Mouse (Mus musculus): ENCODE results near the gene Tstd2. TPM values are rescaled to one million over a fixed set of nuclear protein-coding genes. Genes with fewer than 3 reads are reported as not detected.
A peak's percentile ranks its signal among the peaks of the same experiment; 100 is the strongest.

Tstd2 gene
- polyA plus RNA-seq, 1 experiment from 2014 or later, result 32.7 TPM

- H3K4me2 ChIP-seq (ENCODE audit: low read depth, low read length), result no peak overlapping the region
- no peaks in the 10 kb centered on the region for H3K27me3 ChIP-seq (ENCODE audit: control insufficient read depth, insufficient read depth, low read length)
- WGBS, result 60% methylated on average over 7 of the region's 7 CpGs
These were observed 33.3 kb upstream of the Tstd2 start for GRCm38 (mm10) chr4:46171761-46172160.

GRCm38 (mm10) chr4:46165831-46166230, 27.3 kb upstream of the Tstd2 start:
- Histone ChIP-seq H3K9ac (ENCODE audit: low read length) (no peak overlapping the region), H3K9me3 (replicated peaks; ENCODE audit: control insufficient read depth, low read length) (no peaks in the 10 kb centered on the region), H3K27me3 (ENCODE audit: control insufficient read depth, insufficient read depth, low read length) (no peaks in the 10 kb centered on the region), H3K27ac (ENCODE audit: low read length) (no peak overlapping the region), H3K36me3 (ENCODE audit: control insufficient read depth, insufficient read depth, low read length) (peaks cover 50% of the 10 kb centered on the region), H3K4me1 (ENCODE audit: control insufficient read depth, insufficient read depth, low read length) (no peaks in the 10 kb centered on the region), H3K4me3 (replicated peaks; ENCODE audit: low read length) (no peak overlapping the region), H3K4me2 (ENCODE audit: low read depth, low read length) (no peak overlapping the region)
- WGBS, result 93% methylated on average over 5 of the region's 5 CpGs
- ATAC-seq (ENCODE audit: insufficient read depth, low FRiP score), result no peak

More at GRCm38 (mm10) chr4:46171761-46172160, 33.3 kb upstream of the Tstd2 start:
- H3K4me3 ChIP-seq (replicated peaks; ENCODE audit: low read length), result no peak overlapping the region
- no peak overlapping the region for H3K9ac ChIP-seq (ENCODE audit: low read length)
- H3K36me3 ChIP-seq (ENCODE audit: control insufficient read depth, insufficient read depth, low read length), result peaks cover 58% of the 10 kb centered on the region
- ATAC-seq (ENCODE audit: insufficient read depth, low FRiP score), result no peak
- H3K4me1 ChIP-seq (ENCODE audit: control insufficient read depth, insufficient read depth, low read length), result no peaks in the 10 kb centered on the region
- H3K9me3 ChIP-seq (replicated peaks; ENCODE audit: control insufficient read depth, low read length), result no peaks in the 10 kb centered on the region
- H3K27ac ChIP-seq (ENCODE audit: low read length), result no peak overlapping the region

- Histone ChIP-seq H3K9ac (ENCODE audit: low read length) (no peak overlapping the region), H3K4me2 (ENCODE audit: low read depth, low read length) (no peak overlapping the region), H3K27ac (ENCODE audit: low read length) (no peak overlapping the region), H3K4me1 (ENCODE audit: control insufficient read depth, insufficient read depth, low read length) (no peaks in the 10 kb centered on the region), H3K36me3 (ENCODE audit: control insufficient read depth, insufficient read depth, low read length) (peaks cover 38% of the 10 kb centered on the region), H3K4me3 (replicated peaks; ENCODE audit: low read length) (no peak overlapping the region), H3K27me3 (ENCODE audit: control insufficient read depth, insufficient read depth, low read length) (no peaks in the 10 kb centered on the region), H3K9me3 (replicated peaks; ENCODE audit: control insufficient read depth, low read length) (no peaks in the 10 kb centered on the region)
- WGBS, result 80% methylated on average over 2 of the region's 2 CpGs
- no peak for ATAC-seq (ENCODE audit: insufficient read depth, low FRiP score)
These were observed 25.5 kb upstream of the Tstd2 start for GRCm38 (mm10) chr4:46164027-46164426.

- Histone ChIP-seq H3K4me2 (ENCODE audit: low read depth, low read length) (no peak overlapping the region), H3K9ac (ENCODE audit: low read length) (no peak overlapping the region), H3K36me3 (ENCODE audit: control insufficient read depth, insufficient read depth, low read length) (peaks cover 22% of the 10 kb centered on the region), H3K4me1 (ENCODE audit: control insufficient read depth, insufficient read depth, low read length) (no peaks in the 10 kb centered on the region), H3K27ac (ENCODE audit: low read length) (no peak overlapping the region), H3K4me3 (replicated peaks; ENCODE audit: low read length) (no peak overlapping the region), H3K9me3 (replicated peaks; ENCODE audit: control insufficient read depth, low read length) (no peaks in the 10 kb centered on the region), H3K27me3 (ENCODE audit: control insufficient read depth, insufficient read depth, low read length) (no peaks in the 10 kb centered on the region)
- no peak for ATAC-seq (ENCODE audit: insufficient read depth, low FRiP score)
- WGBS, result 92% methylated on average over 12 of the region's 12 CpGs
These were observed 13.5 kb upstream of the Tstd2 start for GRCm38 (mm10) chr4:46151903-46152544.

GRCm38 (mm10) chr4:46146881-46147280, 8.4 kb upstream of the Tstd2 start:
- WGBS, result 88% methylated on average over 1 of the region's 1 CpGs

GRCm38 (mm10) chr4:46144323-46144722, 5.8 kb upstream of the Tstd2 start:
- WGBS, result 74% methylated on average over 3 of the region's 3 CpGs

More at GRCm38 (mm10) chr4:46146881-46147280, 8.4 kb upstream of the Tstd2 start:
- ATAC-seq (ENCODE audit: insufficient read depth, low FRiP score), result no peak
- Histone ChIP-seq H3K4me1 (ENCODE audit: control insufficient read depth, insufficient read depth, low read length) (no peaks in the 10 kb centered on the region), H3K4me3 (replicated peaks; ENCODE audit: low read length) (no peak overlapping the region), H3K9me3 (replicated peaks; ENCODE audit: control insufficient read depth, low read length) (no peaks in the 10 kb centered on the region), H3K9ac (ENCODE audit: low read length) (no peak overlapping the region), H3K27me3 (ENCODE audit: control insufficient read depth, insufficient read depth, low read length) (no peaks in the 10 kb centered on the region), H3K27ac (ENCODE audit: low read length) (no peak overlapping the region), H3K4me2 (ENCODE audit: low read depth, low read length) (no peak overlapping the region), H3K36me3 (ENCODE audit: control insufficient read depth, insufficient read depth, low read length) (peaks cover 4% of the 10 kb centered on the region)

GRCm38 (mm10) chr4:46137629-46138286, 736 bp downstream of the Tstd2 start:
- Histone ChIP-seq H3K27me3 (ENCODE audit: control insufficient read depth, insufficient read depth, low read length) (no peaks in the 10 kb centered on the region), H3K4me1 (ENCODE audit: control insufficient read depth, insufficient read depth, low read length) (peaks cover 18% of the 10 kb centered on the region), H3K36me3 (ENCODE audit: control insufficient read depth, insufficient read depth, low read length) (no peaks in the 10 kb centered on the region)

More at GRCm38 (mm10) chr4:46144323-46144722, 5.8 kb upstream of the Tstd2 start:
- H3K27ac ChIP-seq (ENCODE audit: low read length), result no peak overlapping the region
- H3K9me3 ChIP-seq (replicated peaks; ENCODE audit: control insufficient read depth, low read length), result no peaks in the 10 kb centered on the region
- no peak overlapping the region for H3K4me3 ChIP-seq (replicated peaks; ENCODE audit: low read length)
- no peak overlapping the region for H3K4me2 ChIP-seq (ENCODE audit: low read depth, low read length)
- no peak overlapping the region for H3K9ac ChIP-seq (ENCODE audit: low read length)
- peaks cover 9% of the 10 kb centered on the region for H3K4me1 ChIP-seq (ENCODE audit: control insufficient read depth, insufficient read depth, low read length)
- H3K36me3 ChIP-seq (ENCODE audit: control insufficient read depth, insufficient read depth, low read length), result peaks cover 3% of the 10 kb centered on the region; the same call in 1 of the 2 replicates
- ATAC-seq (ENCODE audit: insufficient read depth, low FRiP score), result no peak
- no peaks in the 10 kb centered on the region for H3K27me3 ChIP-seq (ENCODE audit: control insufficient read depth, insufficient read depth, low read length)

GRCm38 (mm10) chr4:46131791-46132190, 6.7 kb downstream of the Tstd2 start:
- no peak overlapping the region for H3K4me3 ChIP-seq (replicated peaks; ENCODE audit: low read length)
- no peak for ATAC-seq (ENCODE audit: insufficient read depth, low FRiP score)
- H3K9me3 ChIP-seq (replicated peaks; ENCODE audit: control insufficient read depth, low read length), result no peaks in the 10 kb centered on the region
- peaks cover 4% of the 10 kb centered on the region for H3K4me1 ChIP-seq (ENCODE audit: control insufficient read depth, insufficient read depth, low read length)
- H3K4me2 ChIP-seq (ENCODE audit: low read depth, low read length), result no peak overlapping the region
- no peak overlapping the region for H3K9ac ChIP-seq (ENCODE audit: low read length)
- H3K36me3 ChIP-seq (ENCODE audit: control insufficient read depth, insufficient read depth, low read length), result peaks cover 17% of the 10 kb centered on the region
- H3K27me3 ChIP-seq (ENCODE audit: control insufficient read depth, insufficient read depth, low read length), result no peaks in the 10 kb centered on the region
- 83% methylated on average over 6 of the region's 6 CpGs for WGBS
- H3K27ac ChIP-seq (ENCODE audit: low read length), result no peak overlapping the region

More at GRCm38 (mm10) chr4:46137629-46138286, 736 bp downstream of the Tstd2 start:
- Histone ChIP-seq H3K4me3 (replicated peaks; ENCODE audit: low read length) (peak overlapping the region; percentile 98), H3K9ac (ENCODE audit: low read length) (peak overlapping the region; percentile 96), H3K9me3 (replicated peaks; ENCODE audit: control insufficient read depth, low read length) (no peaks in the 10 kb centered on the region), H3K27ac (ENCODE audit: low read length) (peak overlapping the region; percentile 99), H3K4me2 (ENCODE audit: low read depth, low read length) (peak overlapping the region; percentile 70)
- 2% methylated on average over 17 of the region's 17 CpGs for WGBS
- ATAC-seq (ENCODE audit: insufficient read depth, low FRiP score), result peak; percentile 63; the same call in 1 of the 2 replicates

GRCm38 (mm10) chr4:46130221-46130620, 8.3 kb downstream of the Tstd2 start:
- 71% methylated on average over 3 of the region's 3 CpGs for WGBS
- Histone ChIP-seq H3K27me3 (ENCODE audit: control insufficient read depth, insufficient read depth, low read length) (no peaks in the 10 kb centered on the region), H3K27ac (ENCODE audit: low read length) (no peak overlapping the region), H3K9ac (ENCODE audit: low read length) (no peak overlapping the region), H3K4me2 (ENCODE audit: low read depth, low read length) (no peak overlapping the region), H3K4me1 (ENCODE audit: control insufficient read depth, insufficient read depth, low read length) (no peaks in the 10 kb centered on the region), H3K36me3 (ENCODE audit: control insufficient read depth, insufficient read depth, low read length) (peaks cover 17% of the 10 kb centered on the region), H3K9me3 (replicated peaks; ENCODE audit: control insufficient read depth, low read length) (no peaks in the 10 kb centered on the region), H3K4me3 (replicated peaks; ENCODE audit: low read length) (no peak overlapping the region)
- no peak for ATAC-seq (ENCODE audit: insufficient read depth, low FRiP score)

Data from stomach, embryonic 16.5 days (tissue).